Mouse (Mus musculus) naive thymus-derived CD4-positive, alpha-beta T cell, adult 2 months (primary cell): ENCODE results near the gene Tbx5.

Experiments
- DNase-seq: peaks from one replicate; pipeline ENCODE4 v3.0.0-alpha.2; 2011; ENCODE audit warnings: low read depth

The Tbx5 gene

DNA sequence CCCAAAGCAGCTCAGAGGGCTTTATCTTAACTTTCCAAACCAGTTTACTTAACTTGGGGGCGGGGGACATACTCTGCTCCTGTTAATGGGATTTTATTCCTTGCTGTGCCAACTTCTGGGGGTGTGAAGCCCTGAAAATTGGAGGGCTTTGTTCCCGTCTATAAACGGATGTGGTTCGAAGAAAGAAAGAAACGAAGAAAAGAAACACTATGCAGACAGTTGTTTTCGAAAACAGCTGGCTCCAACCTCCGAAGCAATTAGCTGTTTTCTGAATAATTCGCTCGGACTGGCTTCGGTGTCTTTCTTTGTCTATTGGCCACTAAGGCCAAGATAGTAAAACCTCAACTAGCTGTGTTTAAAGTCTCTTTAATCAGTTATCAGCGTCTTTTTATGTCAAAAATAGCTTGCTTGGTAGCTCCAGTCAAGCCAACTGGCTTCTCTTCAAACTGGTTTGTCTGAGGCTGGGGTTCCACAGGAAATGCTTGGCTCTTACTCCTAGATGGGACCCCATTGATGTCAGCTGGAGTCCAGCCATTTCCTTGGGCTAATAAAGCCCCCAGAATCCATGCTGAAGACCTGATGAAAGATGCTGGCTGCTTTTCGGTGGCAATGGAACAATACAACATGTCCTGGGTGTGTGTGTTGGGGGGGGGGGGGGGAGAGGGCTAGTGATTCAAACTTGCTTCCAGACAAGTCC, 21.3 kb upstream of the Tbx5 start:
- no peak for DNase-seq

DNA sequence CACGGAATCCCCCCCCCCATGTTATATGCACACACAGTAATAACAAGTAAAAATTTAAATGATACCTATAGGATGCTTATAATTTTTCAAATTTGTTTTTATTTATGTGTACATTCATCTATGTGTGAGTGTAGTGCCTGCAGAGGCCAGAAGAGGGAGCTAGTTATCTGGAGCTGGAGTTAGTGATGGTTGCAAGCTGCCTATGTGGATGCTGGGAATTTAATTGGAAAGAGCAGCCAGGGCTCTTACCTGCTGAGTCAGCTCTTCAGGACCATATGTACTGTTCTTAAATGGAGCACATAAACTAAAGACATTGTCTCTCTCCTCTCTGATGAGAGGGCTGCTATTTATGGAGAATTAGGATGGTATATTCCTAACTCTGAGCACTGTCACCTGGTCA, 17.2 kb upstream of the Tbx5 start:
- DNase-seq, result no peak

DNA sequence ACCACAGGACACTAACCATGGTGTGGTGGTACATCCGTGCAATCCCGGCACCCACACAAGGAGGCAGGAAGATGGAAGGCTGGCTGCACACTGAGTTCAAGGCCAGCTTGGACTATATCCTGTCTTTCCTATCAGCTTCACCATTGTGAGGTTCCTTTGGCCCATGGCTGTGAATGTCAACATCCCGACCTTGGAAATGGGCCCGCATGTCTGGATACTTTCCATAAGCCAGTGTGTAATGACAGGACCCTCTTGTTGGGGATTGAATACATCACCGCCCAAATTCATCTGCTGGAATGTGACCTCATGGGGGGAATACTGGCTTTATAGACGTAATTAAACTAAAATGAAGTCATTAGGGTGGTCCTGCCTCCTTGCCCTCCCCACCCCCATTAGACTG, 12.0 kb upstream of the Tbx5 start:
- DNase-seq, result no peak

DNA sequence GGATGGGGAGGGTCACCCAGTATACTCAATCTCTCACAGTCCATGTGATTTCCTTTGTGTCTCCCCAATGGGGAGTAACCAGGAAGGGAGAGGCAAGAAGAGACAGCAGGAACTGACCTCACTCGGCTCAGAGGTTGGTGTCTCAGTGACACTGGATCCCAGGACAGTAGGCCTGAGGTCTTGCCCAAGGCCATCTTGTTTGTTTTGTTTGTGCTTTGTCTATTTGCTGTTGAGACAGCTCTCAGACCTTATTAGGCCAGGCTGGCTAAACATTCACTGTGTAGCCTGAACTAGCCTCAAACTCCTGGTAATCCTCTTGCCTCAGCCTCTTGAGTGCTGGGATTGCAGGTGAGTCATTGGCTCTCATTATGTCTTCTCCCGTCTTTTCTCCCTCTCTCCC, 11.0 kb upstream of the Tbx5 start:
- no peak for DNase-seq

DNA sequence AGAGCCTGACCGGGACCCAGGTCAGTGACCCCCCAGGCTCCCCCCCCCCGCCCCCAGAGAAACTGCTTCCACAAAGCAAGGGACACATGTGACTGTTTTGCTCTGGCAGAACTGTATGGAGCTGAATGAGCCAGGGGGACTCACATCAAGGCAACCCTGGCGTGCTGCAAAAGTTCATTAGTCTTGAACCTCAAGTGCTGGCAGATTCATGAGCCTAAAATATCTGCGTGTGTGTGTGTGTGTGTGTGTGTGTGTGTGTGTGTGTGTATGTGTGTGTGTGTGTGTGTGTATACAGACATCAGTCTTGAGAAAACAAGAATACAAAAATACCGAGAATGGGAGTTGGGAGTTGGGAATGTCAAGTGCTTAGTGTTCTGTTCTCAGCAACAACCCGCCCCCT, 5.1 kb upstream of the Tbx5 start:
- no peak for DNase-seq

DNA sequence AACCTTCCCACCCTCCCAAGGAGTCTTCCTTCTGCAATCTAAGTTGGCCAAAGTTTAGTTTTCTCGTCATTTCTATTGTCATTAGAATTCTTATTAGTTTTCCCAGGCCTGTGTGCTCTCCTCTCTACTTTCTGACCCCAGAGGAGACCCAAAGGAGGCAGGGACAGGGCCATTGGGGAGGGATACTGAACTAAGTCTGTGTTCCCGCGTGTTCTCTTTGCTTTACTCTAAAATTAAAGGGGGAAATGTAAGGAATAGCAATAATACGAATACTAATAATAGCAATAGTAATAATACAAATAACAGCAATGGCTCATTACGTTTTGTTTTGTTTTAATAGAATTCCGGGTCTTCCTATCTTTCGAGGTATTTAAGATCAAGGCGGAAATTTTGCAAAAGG, 1.9 kb upstream of the Tbx5 start:
- DNase-seq, result no peak

DNA sequence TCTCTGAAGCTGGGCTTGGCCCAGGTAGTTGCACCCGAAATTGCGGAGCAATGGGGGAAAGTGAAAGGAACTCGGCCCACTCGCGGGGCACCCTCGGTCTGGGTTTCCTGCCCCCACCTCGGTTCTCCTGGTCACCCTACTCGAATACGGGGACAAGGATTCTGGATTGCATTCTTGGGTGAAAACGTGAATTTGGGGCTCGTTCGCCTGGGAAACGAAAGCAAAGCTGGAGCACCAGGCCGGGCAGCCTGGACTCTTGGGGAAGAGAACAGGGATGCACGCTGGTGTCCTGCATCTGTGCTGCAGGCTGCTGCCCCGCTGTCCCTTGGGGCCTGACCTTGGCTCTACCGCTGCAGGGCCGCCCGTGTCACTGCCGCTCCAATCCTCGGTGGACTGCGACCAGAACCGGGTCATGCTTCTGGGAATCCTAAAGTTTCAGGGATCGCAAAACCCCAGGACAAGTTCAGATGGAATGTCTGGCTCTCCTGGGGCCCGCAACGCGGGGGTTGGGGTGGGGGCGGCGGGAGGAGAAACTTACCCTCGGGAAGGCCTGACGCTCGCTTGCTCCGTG, 1.2 kb upstream of the Tbx5 start:
- no peak for DNase-seq

DNA sequence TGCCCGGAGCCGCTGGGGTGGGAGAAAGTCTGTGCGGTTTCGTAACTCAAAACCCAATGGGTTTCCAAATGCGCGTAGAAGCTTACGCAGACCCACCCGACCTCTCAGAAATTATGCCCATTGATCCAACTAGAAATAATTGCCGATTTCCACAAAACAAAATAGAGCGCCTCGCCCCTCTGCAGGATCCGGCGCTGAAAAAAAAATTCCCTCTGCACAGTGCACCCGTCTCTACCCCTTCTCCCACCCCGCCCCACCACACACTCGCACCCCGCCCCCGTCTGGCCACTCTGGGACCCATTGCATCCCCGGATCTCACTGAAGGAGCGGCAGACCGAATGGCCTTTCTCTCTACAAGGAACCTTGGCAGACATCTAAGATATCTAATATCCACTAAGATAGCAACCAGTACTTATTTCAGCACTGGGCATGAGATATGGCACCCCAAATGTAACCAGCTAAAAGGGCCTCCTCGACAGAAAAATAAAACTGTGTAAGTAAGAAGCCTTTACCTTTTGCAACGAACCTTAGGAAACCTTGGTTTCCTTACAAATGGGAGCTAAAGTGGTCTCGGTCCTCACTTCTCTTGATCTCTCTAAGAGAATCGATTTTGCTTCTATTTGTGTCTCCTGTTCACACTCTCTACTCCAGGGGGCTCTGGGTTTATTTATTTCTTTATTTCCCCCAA, 533 bp upstream of the Tbx5 start:
- DNase-seq, result no peak

DNA sequence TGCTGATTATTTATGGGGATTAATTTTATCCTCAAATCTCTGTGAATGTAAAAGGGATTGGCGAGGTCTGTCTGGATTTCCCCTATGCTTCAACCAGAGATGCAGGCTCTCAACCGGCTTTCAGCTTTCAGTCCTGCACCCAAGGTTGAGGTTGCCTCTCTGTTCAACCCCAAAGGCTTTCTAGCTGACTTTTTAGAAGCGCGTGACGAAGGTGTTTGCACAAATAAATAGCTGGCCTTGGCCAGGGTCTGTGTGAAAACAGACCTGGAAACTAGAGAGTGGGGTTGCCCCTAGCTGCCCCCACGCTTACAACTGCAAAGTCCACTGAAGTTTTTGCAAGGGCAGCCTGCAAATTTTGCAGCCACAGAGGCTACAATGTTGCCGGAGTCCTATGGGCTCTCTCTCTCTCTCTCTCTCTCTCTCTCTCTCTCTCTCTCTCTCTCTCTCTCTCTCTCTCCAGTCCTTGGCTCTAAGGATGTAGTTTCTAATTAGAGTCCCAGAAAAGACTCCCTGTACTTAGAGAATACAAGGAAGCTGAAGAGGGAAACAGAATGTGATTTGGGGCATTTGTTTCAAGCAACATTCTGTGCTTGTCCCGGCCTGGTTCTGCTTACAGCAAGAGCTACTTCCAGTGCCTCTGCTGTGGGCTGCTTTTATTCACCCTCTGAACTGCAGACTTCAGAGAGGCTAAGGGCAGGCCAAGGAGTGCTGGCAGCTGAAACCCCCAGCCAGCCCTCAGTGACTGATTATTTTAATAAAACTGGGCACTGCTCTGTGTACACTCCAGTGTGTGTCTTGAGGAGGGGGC, 959 bp downstream of the Tbx5 start:
- no peak for DNase-seq

DNA sequence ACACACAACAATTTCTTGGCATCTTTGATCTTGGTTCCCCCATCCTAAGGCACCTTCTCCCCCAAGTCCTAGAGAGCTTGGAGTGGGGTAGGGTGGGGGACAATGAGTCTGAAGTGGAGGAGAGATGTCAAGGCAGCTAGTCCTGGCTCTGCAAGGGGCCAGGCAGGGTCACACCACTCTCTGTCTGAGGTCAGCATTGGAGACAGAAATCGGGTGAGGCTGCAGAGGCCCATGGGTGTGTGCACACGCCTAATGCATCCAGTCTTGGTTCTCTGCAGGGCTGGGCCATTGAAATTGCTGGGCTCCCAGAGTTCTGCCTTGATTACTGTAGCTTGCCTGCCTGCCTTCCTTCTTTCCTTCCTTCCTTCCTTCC, 1.5 kb downstream of the Tbx5 start:
- DNase-seq, result no peak

DNA sequence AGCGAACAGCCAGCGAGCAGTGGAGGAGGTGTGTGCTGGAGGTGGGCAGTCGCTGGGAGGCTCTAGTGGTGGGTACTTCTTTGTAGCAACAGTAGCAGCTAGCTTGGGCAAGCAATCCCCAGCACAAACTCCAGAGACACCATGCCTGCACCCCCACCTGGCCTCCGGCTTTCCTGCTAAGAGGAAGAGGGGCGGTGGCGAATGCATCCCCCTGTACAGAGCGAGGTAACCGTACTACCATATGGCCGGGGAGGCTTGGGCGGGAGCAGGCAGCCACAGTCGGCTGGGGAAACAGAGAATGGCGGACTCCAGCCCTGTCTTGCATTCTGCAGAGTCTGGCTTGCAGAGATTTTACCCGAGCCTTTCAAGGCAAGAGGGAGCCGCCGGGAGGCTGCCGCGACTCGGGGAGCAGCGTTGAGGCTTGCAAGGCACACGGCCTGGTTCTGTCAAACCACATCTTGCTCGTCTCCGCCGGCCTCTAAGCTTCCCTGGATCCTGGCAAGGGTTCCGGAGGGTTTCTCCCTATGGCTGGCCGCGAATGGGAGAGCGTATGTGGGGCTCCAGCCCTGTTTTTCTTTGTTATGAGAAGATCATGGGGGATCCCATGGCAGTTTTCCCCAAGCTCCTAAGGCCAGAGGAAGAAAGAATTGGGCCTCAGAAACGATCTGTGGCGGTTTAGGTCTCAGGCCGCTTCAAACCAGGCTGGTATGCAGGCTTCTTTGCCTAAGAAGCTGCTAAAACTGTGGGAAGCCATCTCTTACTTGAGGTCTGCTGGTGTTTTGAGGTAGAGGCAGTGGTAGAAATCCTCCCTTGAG, 2.8 kb downstream of the Tbx5 start:
- DNase-seq, result no peak

DNA sequence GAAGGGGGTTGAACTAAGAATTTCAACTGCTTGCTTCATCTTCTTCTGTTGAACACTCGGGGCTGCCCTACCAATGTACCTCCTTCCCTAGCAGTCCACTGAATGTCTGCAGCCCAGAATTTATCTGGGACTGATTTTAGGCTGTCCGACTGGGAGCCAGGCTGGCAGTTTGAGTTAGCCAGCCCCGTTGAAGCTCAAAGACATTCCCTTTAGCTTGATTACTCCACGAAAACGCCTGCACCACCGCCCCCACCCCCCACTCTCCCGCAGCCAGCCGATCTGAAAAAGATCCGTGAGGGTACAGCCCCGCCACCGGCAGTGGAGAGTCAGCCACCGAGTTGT, 3.4 kb downstream of the Tbx5 start:
- no peak for DNase-seq

DNA sequence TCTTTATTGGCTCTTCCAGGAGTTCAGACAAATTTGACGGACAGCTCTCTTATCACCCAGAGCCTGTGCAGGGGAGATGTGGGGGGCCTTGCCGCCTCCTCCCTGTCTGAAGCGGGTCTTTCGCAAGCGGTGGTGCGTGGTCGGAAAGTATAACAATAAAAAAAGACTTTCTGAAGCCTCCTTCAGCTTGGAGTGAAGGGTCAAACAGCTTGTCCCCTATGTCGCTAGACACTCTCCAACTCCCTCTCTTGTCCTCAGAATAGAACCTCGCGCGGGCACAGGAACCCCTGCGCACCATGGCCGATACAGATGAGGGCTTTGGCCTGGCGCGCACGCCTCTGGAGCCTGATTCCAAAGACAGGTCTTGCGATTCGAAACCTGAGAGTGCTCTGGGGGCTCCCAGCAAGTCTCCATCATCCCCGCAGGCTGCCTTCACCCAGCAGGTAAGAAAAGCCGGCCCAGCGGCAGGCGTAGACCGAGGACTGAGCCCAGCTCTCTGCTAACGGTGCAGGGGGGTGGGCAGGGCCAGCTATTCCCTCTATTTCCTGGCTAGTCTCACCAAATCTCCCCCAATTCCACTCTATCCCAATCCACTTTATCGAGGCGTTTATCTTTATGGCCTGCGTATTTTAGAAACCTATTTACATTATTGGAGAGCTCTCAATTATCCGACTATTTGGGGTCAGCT, 4.3 kb downstream of the Tbx5 start:
- DNase-seq, result no peak

DNA sequence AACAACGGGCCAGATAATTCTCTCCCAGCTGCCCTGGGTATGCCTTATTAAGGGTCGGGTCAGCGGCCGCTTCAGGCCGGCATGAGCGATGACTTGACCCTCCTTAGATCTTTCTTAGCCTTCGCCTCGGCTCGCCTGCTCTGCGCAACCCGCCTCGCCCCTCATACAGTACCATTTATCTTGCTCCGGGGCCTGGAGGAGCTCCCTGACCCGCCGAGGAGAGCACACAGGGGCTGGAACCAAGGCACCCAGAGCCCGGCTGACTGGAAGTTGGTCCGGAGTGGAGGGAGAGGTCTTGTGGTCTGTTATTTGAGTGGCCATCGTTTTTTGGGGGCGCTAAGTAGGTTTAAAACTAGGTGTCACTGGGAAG, 4.8 kb downstream of the Tbx5 start:
- DNase-seq, result no peak

DNA sequence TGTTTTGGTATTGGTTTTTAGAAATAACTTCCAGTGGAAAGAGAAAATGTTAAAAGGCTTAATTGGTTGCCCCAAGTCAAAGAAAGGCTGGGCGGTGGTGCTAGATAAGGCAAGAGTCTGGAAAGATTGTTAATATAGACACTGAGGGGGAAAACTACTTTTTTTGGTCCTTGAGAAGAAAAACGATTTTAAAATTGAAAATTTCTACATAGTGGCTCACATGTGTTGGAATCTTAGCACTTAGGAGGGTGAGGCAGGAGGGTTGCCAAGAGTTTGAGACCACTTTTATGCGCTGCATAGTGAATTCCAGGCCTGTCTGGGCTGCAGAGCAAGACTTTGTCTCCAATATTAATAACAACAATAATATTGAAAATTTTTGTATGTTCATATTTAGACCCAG, 5.4 kb downstream of the Tbx5 start:
- no peak for DNase-seq

DNA sequence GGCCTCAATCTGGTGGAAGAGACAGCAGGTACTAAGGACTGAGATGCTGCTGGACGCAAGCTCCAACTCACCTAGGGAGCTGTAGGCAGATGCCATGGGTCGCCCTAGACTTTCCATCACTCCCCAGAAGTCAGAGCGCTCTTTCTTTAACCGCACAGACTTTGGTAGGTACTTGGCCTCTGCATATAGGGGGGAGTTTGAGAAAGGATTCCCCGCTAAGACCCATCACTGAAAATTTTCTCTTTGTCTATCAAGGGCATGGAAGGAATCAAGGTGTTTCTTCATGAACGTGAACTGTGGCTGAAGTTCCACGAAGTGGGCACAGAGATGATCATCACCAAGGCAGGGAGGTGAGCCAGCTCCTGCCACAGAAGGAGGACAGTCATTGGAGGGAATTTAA, 6.0 kb downstream of the Tbx5 start:
- DNase-seq, result no peak

DNA sequence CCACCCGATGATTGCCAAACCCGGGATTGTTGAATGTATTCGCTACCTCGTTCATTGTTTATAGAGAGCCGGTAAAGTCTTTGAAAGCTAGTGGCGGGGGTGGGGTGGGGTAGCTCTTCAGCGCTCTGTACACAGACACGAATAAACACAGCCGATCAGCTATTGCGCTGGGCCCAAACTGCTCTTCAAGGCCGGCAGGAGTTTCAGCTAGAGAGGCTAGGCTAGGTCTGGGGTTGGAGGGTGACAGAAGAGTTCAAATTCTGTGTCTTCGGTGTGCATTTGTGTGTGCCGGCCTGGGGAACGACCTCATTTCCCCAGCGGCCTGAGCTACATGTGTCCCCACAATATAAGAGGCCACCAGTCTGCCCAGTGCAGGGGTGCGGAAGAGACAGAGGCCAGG, 6.7 kb downstream of the Tbx5 start:
- DNase-seq, result no peak

DNA sequence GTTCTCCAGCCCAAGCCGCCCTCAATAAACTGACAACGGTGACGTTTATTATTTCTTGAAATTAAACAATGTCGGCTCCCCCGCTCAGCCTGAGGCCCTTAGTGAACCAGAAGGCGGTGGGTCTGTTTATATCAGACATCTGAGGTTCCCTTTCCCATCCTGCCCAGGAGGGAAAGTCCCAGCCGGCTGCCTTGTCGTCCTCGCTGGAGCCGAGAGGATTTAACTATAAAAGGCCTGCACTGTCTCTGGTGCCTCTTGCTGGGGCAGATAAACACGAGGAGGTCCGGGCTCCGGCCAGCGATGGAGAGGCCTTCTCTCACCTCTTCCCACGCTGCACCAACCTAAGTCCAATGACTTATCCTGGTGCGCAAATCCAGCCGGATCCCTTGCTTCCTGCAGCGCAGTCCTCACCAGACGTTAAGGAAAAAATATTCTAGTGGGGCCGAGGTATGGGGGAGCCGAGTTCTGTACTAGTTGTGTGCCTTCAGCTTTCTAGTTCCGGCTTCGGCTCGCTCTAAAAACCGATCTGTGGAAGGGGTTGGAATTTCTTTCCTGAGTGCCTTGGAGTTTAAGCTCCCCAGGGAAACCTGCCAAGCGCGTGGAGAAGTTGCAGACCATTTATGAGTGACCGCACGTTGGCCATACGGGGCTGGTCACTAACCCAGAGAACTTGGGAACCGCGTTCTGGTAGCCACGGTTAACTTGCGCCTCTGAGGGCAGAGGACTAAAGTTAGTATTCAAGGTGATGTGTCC, 7.3 kb downstream of the Tbx5 start:
- no peak for DNase-seq

DNA sequence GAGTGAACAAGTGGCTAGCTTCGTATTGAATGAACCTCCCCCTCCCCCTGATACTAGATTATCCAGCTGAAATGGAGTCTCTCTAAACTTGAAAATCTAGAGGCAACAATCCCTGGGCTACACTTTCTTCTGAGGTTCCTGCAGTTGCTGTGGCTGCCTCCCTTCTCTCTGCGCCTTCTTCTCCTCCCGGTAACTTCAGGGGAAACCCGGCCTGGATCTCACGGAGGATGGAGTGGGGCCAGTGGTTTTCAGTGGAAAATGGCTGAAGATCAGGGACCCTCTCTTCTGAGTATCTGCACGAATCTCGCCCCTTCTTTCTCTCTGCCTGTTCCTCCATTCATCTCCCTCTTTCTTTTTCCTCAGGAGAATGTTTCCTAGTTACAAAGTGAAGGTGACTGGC, 7.9 kb downstream of the Tbx5 start:
- no peak for DNase-seq

DNA sequence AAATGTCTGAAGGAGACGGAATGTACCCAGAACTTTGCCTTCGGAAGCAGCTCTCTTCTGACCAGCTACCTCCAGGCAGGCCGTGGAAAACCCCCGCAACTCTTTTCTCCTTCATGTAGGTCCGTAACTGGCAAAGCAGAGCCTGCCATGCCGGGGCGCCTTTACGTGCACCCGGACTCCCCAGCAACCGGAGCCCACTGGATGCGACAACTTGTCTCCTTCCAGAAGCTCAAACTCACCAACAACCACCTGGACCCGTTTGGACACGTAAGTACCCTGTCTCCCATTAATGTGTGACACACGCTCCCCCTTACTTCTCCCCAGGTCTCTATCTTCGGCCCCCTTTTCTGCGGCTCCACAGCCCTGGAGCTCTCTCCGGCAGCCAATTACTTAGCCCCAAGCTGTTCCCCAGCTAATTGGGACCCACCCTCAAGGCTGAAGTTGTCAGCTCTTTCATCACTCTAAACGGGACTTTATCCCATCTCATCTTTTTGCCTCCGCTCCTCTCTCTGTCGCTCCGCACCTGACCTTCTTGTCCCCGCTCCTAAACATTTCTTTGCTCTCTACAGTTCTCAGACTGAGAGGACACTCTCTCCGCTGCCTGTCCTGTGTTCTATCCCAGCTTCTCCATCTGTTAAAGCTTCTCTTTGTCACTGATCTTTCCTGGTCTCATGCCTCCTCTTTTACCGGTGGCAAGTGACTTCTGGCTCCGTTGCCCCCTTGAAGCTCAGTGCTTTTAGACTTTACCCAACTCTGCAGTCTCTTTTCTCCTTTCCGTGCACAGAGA, 9.4 kb downstream of the Tbx5 start:
- DNase-seq, result no peak
